Mouse (Mus musculus) ES-Bruce4 (cell line): Measurements from ENCODE around the gene Trpv6. TPM values are rescaled to one million over a fixed set of nuclear protein-coding genes. Genes with fewer than 3 reads are reported as not detected.

Experiments used
- H3K27ac ChIP-seq: 2 replicates; pipeline ENCODE4 v1.5.1; 2012; ENCODE audit warnings: low read length, inconsistent platforms; ENCODE audit not compliant: insufficient read depth
- H3K27me3 ChIP-seq: 2 replicates; pipeline ENCODE4 v1.6.1; 2012; ENCODE audit warnings: mild to moderate bottlenecking, low read length, inconsistent platforms; ENCODE audit not compliant: control insufficient read depth, poor library complexity, insufficient read depth, severe bottlenecking
- H3K36me3 ChIP-seq: 2 replicates; pipeline ENCODE4 v1.6.1; 2012; ENCODE audit warnings: inconsistent platforms, mild to moderate bottlenecking, low read length, moderate library complexity; ENCODE audit not compliant: control insufficient read depth, poor library complexity, insufficient read depth, severe bottlenecking
- H3K4me1 ChIP-seq: one replicate; pipeline ENCODE4 v1.8.1; 2011; ENCODE audit warnings: low read length; ENCODE audit not compliant: control insufficient read depth, insufficient read depth
- H3K4me3 ChIP-seq: 2 replicates; pipeline ENCODE4 v1.5.1; 2011; ENCODE audit warnings: low read depth, mild to moderate bottlenecking, low read length
- H3K9ac ChIP-seq: 2 replicates; pipeline ENCODE4 v1.6.1; 2012; ENCODE audit warnings: low read depth, mild to moderate bottlenecking, inconsistent platforms; ENCODE audit not compliant: poor library complexity, severe bottlenecking
- H3K9me3 ChIP-seq: replicated peaks from 2 replicates; pipeline ENCODE4 v1.6.1; 2012; ENCODE audit warnings: mild to moderate bottlenecking, low read length, inconsistent platforms; ENCODE audit not compliant: control insufficient read depth, poor library complexity, insufficient read depth, severe bottlenecking
- CTCF ChIP-seq: IDR thresholded peaks from one replicate; pipeline ENCODE4 v1.8.1; 2011; ENCODE audit warnings: low read depth, low read length
- EP300 ChIP-seq: IDR thresholded peaks from 2 replicates; pipeline ENCODE4 v1.6.1; 2011; ENCODE audit warnings: low read depth, low read length; ENCODE audit not compliant: insufficient read depth
- POLR2A ChIP-seq: IDR thresholded peaks from one replicate; pipeline ENCODE4 v1.8.1; 2011; ENCODE audit warnings: low read length; ENCODE audit not compliant: insufficient read depth
- polyA plus RNA-seq: library from polyadenylated mRNA; stranded (reverse); fragments of >200 nt; gene quantifications from 2 replicates; pipeline ENCODE4 v1.2.4, GENCODE M21; 2011; ENCODE audit warnings: low read depth; ENCODE audit not compliant: missing spikeins, insufficient read depth, insufficient read length

The Trpv6 gene
- polyA plus RNA-seq, result not detected in 2 replicates

GRCm38 (mm10) chr6:41636178-41636577 lies at the start of gene Trpv6:
Gene Trpv6, minus strand, starts transcription at chr6:41636405.
- Histone ChIP-seq H3K36me3 (no peaks in the 10 kb centered on the region), H3K4me1 (no peaks in the 10 kb centered on the region), H3K4me3 (no peak within 1 kb of the TSS), H3K27me3 (no peaks in the 10 kb centered on the region), H3K9ac (no peak within 1 kb of the TSS), H3K9me3 (no peaks in the 10 kb centered on the region), H3K27ac (no peak within 1 kb of the TSS)
- TF ChIP-seq CTCF (no peak), POLR2A (no peak), EP300 (no peak)

- Histone ChIP-seq H3K9ac (no peak overlapping the region), H3K4me1 (peaks cover 1% of the 10 kb centered on the region), H3K36me3 (no peaks in the 10 kb centered on the region), H3K4me3 (no peak overlapping the region), H3K27me3 (no peaks in the 10 kb centered on the region), H3K27ac (no peak overlapping the region), H3K9me3 (no peaks in the 10 kb centered on the region)
- no peak for TF ChIP-seq CTCF
- no peak for TF ChIP-seq POLR2A
- TF ChIP-seq EP300, result no peak
These were observed 49.4 kb upstream of the Trpv6 start for GRCm38 (mm10) chr6:41685596-41685995.

DNA sequence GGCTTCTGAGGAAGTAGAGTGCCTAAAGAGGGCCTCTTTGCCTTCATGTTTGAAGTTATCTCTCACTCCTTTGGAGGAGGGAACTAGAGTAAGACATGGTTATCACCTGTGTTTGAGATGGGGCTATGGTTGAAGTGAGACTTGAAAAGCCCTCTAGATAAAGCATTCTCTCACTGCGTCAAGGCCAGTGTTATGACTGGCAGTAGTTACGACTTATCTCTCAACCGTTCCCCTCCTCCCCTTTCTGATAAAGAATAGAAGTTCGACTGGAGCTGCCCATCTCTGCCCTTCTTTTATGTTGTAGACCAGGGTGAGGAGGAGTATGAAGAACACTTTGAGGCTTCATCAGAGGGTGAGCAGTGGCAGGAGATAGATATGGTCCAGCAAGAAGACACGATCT lies 48.7 kb upstream of the Trpv6 start:
- no peaks in the 10 kb centered on the region for H3K9me3 ChIP-seq
- TF ChIP-seq CTCF (no peak), POLR2A (no peak), EP300 (no peak)

DNA sequence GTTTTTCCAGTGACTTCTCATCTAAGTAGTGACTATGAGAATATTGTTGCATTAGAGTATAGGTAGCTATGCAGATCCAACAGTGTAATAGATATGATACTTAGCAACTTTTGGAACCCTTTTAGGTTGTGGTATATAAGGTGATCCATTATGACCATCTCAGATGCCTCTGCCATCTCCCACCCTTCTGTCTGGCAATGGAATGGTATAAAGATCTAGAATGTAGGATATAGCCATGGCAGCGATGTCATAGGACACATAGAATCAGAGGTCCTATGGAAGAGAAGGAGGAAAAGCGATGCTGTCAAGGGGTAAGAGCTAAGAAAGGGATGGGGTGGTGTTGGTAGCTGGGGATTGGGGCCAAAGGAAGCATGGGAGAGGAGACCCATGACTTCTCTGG lies 47.9 kb upstream of the Trpv6 start, which contains the start of gene Llcfc1:
TSS of gene Llcfc1 (plus strand) at position 301 of the 400 bp plus-strand sequence.
- Histone ChIP-seq H3K9ac (no peak within 1 kb of the TSS), H3K27me3 (no peaks in the 10 kb centered on the region; the same call in 1 of the 2 replicates), H3K27ac (no peak within 1 kb of the TSS), H3K9me3 (no peaks in the 10 kb centered on the region), H3K36me3 (no peaks in the 10 kb centered on the region), H3K4me1 (peaks cover 1% of the 10 kb centered on the region), H3K4me3 (no peak within 1 kb of the TSS)
- no peak for TF ChIP-seq POLR2A
- TF ChIP-seq EP300, result no peak
- TF ChIP-seq CTCF, result no peak

More for the DNA sequence above, 48.7 kb upstream of the Trpv6 start:
- Histone ChIP-seq H3K27me3 (no peaks in the 10 kb centered on the region), H3K4me3 (no peak overlapping the region), H3K4me1 (peaks cover 1% of the 10 kb centered on the region), H3K27ac (no peak overlapping the region), H3K36me3 (no peaks in the 10 kb centered on the region), H3K9ac (no peak overlapping the region)

- Histone ChIP-seq H3K9ac (no peak overlapping the region), H3K4me3 (no peak overlapping the region), H3K9me3 (no peaks in the 10 kb centered on the region), H3K36me3 (no peaks in the 10 kb centered on the region), H3K4me1 (peaks cover 1% of the 10 kb centered on the region), H3K27ac (no peak overlapping the region), H3K27me3 (no peaks in the 10 kb centered on the region; the same call in none of the 2 replicates)
- TF ChIP-seq EP300, result no peak
- TF ChIP-seq POLR2A, result no peak
- TF ChIP-seq CTCF, result no peak
These were observed 45.5 kb upstream of the Trpv6 start for GRCm38 (mm10) chr6:41681656-41682055.

DNA sequence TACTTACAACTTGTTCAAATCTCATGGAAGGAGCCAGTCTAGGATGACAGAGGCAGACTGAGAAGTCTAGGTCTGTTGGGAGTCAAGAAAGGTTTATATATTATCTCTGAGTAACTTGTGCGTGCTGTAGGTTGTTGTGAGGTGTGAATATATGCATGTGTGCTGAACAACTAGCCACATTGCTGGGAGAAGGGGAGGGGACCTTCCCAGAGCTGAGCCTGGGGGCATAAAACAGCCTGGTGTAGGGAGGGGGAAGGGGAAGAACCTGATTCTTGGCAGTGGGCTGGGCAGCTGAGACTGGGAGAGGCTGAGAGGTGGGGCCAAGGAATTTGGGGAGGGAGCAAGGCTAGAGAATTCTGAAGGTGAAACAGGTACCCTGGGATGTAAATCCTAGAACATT lies 44.5 kb upstream of the Trpv6 start, which contains the start of gene Trpv5:
TSS of gene Trpv5 (minus strand) at position 101 of the 400 bp plus-strand sequence.
- Histone ChIP-seq H3K9me3 (no peaks in the 10 kb centered on the region), H3K27me3 (no peaks in the 10 kb centered on the region; the same call in none of the 2 replicates)
- no peak for TF ChIP-seq POLR2A
- TF ChIP-seq EP300, result peak; percentile 45; the same call in 1 of the 2 replicates
- TF ChIP-seq CTCF, result no peak

More for the DNA sequence above, 44.5 kb upstream of the Trpv6 start, which contains the start of gene Trpv5:
- Histone ChIP-seq H3K4me1 (peaks cover 1% of the 10 kb centered on the region), H3K36me3 (no peaks in the 10 kb centered on the region), H3K27ac (no peak within 1 kb of the TSS), H3K4me3 (no peak within 1 kb of the TSS), H3K9ac (no peak within 1 kb of the TSS)
